Mouse (Mus musculus) neural tube, embryonic 11.5 days (tissue): ENCODE measurements around the gene Parm1. TPM values are rescaled to one million over a fixed set of nuclear protein-coding genes. Genes with fewer than 3 reads are reported as not detected.

ENCODE experiments used
- ATAC-seq: fragments of 200-750 bp; cut with Nextera tagmentation; 2 replicates; pipeline ENCODE4 v1.8.0; 2017; ENCODE audit warnings: moderate number of reproducible peaks, mild to moderate bottlenecking, moderate TSS enrichment, moderate library complexity; ENCODE audit not compliant: insufficient read depth, low FRiP score, low TSS enrichment
- DNase-seq: peaks from one replicate; pipeline ENCODE4 v3.0.0-alpha.2; 2015; ENCODE audit warnings: low spot score
- H3K27ac ChIP-seq: fragments of 300-500 bp; sonication (generic); 2 replicates; pipeline ENCODE4 v1.5.1; 2014; ENCODE audit warnings: low read depth, mild to moderate bottlenecking, low read length
- H3K27me3 ChIP-seq: fragments of 300-500 bp; sonication (generic); 2 replicates; pipeline ENCODE4 v1.6.1; 2014; ENCODE audit warnings: mild to moderate bottlenecking, low read length, mixed read lengths; ENCODE audit not compliant: control insufficient read depth, insufficient read depth
- H3K36me3 ChIP-seq: fragments of 300-500 bp; sonication (generic); 2 replicates; pipeline ENCODE4 v1.6.1; 2014; ENCODE audit warnings: mild to moderate bottlenecking, low read length, moderate library complexity, mixed read lengths; ENCODE audit not compliant: control insufficient read depth, insufficient read depth
- H3K4me1 ChIP-seq: fragments of 300-500 bp; sonication (generic); 2 replicates; pipeline ENCODE4 v1.6.1; 2014; ENCODE audit warnings: low read length, mixed read lengths; ENCODE audit not compliant: control insufficient read depth, insufficient read depth
- H3K4me2 ChIP-seq: fragments of 300-500 bp; sonication (generic); 2 replicates; pipeline ENCODE4 v1.6.1; 2014; ENCODE audit warnings: low read depth, mild to moderate bottlenecking, moderate library complexity
- H3K4me3 ChIP-seq: fragments of 300-500 bp; sonication (generic); 2 replicates; pipeline ENCODE4 v1.5.1; 2014; ENCODE audit warnings: low read depth, low read length
- H3K9ac ChIP-seq: fragments of 300-500 bp; sonication (generic); 2 replicates; pipeline ENCODE4 v1.6.1; 2014; ENCODE audit warnings: mild to moderate bottlenecking, low read length
- H3K9me3 ChIP-seq: fragments of 300-500 bp; sonication (generic); 2 replicates; pipeline ENCODE4 v1.6.1; 2016; ENCODE audit warnings: low read length; ENCODE audit not compliant: control insufficient read depth
- WGBS: fragments of 180-500 bp; shearing (Covaris S2); extraction: QIAGEN DNeasy Blood & Tissue Kit; methylation state at CpG from one replicate; pipeline ENCODE4 v1.1.7; 2014; 5-methylcytosine and 5-hydroxymethylcytosine counted together
- polyA plus RNA-seq: library from polyadenylated mRNA; unstranded; fragments of >200 nt; fragmentation: Nextera tagmentation; extraction: Ambion mirVana; gene quantifications from 2 replicates; pipeline ENCODE4 v1.2.1, GENCODE M21; 2014

Gene Parm1
- polyA plus RNA-seq = 17.6 and 18.5 TPM in 2 replicates

DNA sequence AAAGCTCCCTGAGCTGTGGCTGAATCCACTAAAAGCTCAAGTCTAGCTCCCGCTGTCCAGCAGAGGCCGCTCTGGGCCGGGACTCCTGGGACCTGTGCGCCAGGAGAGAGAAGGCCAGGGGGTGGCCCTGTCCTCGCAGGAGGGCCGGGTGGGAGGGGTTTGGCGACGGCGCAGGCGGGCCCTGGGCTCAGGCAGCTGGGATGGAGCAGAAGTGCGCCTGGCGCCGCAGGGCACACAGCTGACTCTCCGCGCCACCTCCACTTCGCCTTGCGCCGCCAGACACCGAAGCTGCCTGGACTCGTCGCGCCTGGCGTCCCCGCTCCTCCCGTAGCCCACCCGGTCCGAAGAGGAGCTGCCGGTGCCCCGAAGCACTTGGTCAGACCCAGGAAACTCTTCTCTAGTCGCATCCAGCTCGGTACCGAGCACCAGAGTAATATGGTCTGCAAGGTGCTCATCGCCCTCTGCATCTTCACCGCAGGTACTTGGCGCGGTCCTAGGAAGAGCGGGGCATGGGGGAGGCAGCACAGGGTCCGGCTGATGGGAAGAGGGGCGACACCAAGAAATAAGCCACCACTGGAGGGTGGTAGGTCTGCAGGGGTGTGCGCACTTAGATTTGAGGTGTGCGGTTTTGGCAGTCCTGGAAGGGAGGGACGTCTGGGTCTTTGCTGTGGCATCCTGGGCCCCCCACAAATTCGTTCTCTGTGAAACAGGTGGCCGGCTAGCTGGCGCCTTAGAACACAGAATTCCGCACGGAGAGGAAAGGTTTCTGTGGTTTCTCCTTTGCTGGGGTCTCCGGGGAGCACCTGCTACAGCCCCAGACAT is at the start of gene Parm1:
TSS of gene Parm1 (plus strand) at position 136 of the 822 bp plus-strand sequence.
- DNase-seq = peak; percentile 90
- Histone ChIP-seq H3K9ac (peak within 1 kb of the TSS; percentile 31), H3K36me3 (no peaks in the 10 kb centered on the region), H3K27ac (no peak within 1 kb of the TSS), H3K27me3 (peaks cover 13% of the 10 kb centered on the region), H3K4me2 (peak within 1 kb of the TSS; percentile 81), H3K4me3 (peak within 1 kb of the TSS; percentile 46), H3K9me3 (no peaks in the 10 kb centered on the region), H3K4me1 (peaks cover 12% of the 10 kb centered on the region; the same call in 1 of the 2 replicates)
- under 1% methylated on average over 48 of the region's 48 CpGs for WGBS
- peak; percentile 98 for ATAC-seq

DNA sequence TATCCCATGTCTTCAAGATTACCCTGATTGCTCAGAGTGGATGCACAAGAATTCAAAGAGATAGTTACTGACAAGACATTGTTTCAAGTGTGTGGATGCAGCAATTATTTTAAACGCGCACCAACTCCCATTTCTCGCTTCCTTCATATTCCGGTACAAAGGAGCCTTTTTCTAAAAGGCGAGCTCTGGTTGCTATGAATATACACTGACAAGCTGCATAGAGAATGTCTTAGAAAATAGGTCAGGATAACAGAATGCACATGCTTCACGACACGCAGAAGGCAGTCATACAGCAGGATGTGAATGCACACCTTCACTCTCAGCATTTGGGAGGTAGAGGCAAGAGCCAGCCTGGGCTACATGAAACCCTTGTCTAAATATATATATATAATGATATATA is 42.2 kb upstream of the Parm1 start:
- H3K4me2 ChIP-seq = no peak overlapping the region
- no peaks in the 10 kb centered on the region for H3K9me3 ChIP-seq
- H3K4me3 ChIP-seq = no peak overlapping the region
- H3K9ac ChIP-seq = no peak overlapping the region
- H3K27ac ChIP-seq = no peak overlapping the region
- H3K27me3 ChIP-seq = no peaks in the 10 kb centered on the region
- 96% methylated on average over 7 of the region's 7 CpGs for WGBS
- no peaks in the 10 kb centered on the region for H3K36me3 ChIP-seq
- ATAC-seq (no peak), DNase-seq (no peak)
- no peaks in the 10 kb centered on the region for H3K4me1 ChIP-seq

DNA sequence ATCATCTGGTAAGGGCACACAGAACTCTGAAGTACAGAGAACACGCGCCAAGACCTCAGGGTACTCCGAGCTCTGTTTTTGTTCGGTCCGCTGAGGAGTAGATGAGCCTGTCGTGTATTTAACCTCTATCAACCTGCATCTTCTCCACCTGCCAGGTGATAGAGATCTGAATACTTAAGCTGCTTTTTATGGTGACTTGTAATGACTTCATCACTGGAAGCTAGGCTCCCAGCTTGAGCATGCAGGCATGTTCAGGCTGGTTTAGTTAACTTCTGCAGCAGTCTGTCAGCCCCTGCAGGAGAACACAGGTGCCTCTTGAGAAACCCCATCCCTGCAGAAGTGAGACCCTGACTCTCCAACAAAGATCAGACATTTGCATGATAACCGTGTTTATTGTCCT is 40.6 kb upstream of the Parm1 start:
- Histone ChIP-seq H3K9me3 (no peaks in the 10 kb centered on the region), H3K9ac (no peak overlapping the region), H3K4me3 (no peak overlapping the region), H3K4me1 (no peaks in the 10 kb centered on the region), H3K27ac (no peak overlapping the region), H3K27me3 (no peaks in the 10 kb centered on the region), H3K36me3 (no peaks in the 10 kb centered on the region), H3K4me2 (no peak overlapping the region)
- DNase-seq (no peak), ATAC-seq (no peak)
- WGBS = 86% methylated on average over 7 of the region's 7 CpGs

DNA sequence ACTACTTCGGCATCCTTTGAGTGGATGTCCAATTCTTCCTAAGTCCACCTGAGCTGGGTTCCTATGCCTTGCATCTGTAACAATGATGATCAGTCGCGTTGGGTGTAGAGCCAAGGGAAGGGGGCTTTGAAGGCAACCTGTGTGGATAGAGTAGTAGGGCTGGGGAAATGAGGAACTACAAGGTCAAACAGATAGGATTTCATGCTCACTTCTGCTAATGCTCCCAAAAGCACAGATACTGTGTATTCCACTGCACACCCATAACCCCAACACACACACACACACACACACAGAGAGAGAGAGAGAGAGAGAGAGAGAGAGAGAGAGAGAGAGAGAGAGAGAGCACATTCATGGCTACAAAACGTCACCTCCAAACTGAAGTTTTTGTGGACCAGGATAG is 38.7 kb upstream of the Parm1 start:
- Histone ChIP-seq H3K4me2 (no peak overlapping the region), H3K9me3 (no peaks in the 10 kb centered on the region), H3K36me3 (no peaks in the 10 kb centered on the region), H3K4me3 (no peak overlapping the region), H3K4me1 (no peaks in the 10 kb centered on the region), H3K27ac (no peak overlapping the region), H3K27me3 (no peaks in the 10 kb centered on the region), H3K9ac (no peak overlapping the region)
- ATAC-seq (no peak), DNase-seq (no peak)
- WGBS = 86% methylated on average over 4 of the region's 4 CpGs

DNA sequence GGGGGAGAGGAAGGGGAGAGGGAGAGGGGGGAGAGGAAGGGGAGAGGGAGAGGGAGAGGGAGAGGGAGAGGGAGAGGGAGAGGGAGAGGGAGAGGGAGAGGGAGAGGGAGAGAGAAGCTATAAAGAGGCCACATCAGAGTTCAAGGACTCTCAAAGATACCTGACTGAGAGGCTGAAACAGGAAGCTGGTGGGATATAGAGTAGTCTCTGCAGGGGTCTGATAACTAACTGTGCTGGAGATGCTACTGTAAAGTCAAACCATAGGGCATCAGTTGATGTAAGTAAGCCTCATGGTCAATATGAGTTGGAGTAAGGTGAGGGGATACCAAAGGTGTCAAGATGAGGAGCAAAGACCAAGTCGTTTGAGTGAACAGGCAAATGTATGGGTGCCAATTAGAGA is 37.3 kb upstream of the Parm1 start:
- Histone ChIP-seq H3K27ac (no peak overlapping the region), H3K4me3 (no peak overlapping the region), H3K27me3 (no peaks in the 10 kb centered on the region), H3K9ac (no peak overlapping the region), H3K4me2 (no peak overlapping the region), H3K4me1 (no peaks in the 10 kb centered on the region), H3K36me3 (no peaks in the 10 kb centered on the region), H3K9me3 (no peaks in the 10 kb centered on the region)
- no peak for DNase-seq
- 83% methylated on average over 1 of the region's 1 CpGs for WGBS
- no peak for ATAC-seq

DNA sequence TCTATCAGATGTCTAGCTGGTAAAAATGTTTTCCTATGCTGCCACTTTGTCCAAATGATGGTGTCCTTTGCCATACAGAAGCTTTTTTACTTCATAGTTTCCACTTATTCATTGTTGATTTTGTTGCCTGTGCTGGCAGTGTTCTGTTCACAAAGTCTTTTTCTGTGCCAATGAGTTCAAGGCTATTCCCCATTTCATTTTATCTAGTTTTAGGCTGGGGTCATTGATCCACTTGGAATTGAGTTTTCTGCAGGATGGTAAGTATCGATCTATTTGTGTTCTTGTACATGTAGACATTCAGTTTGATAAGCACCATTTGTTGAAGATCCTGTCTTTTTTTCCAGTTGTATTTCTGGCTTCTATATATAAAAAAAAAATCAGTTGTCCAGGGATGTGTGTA is 33.1 kb upstream of the Parm1 start:
- ATAC-seq (no peak), DNase-seq (no peak)
- no peak overlapping the region for H3K9ac ChIP-seq
- no peaks in the 10 kb centered on the region for H3K9me3 ChIP-seq
- H3K4me1 ChIP-seq = no peaks in the 10 kb centered on the region
- H3K4me3 ChIP-seq = no peak overlapping the region
- H3K36me3 ChIP-seq = no peaks in the 10 kb centered on the region
- WGBS = 93% methylated on average over 1 of the region's 1 CpGs
- H3K27me3 ChIP-seq = no peaks in the 10 kb centered on the region
- H3K27ac ChIP-seq = no peak overlapping the region
- H3K4me2 ChIP-seq = no peak overlapping the region

DNA sequence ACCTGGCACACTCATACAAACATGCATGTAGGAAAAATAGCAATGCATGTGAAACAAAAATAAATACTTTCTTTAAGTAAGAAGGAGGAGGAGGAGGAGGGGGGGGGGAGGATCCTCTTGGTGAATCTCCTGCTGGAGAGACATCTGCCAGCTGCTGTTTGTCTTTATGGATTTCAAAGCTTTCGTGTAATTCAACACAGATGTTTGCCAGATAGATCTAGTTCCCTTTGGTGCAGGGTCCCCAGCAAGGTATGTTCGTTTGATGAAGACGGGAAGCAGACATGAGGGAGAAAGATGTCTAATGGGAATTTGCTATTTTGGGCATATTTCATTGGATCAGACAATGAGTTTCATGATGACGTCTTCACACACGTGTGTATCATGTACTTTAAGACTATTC is 23.0 kb upstream of the Parm1 start:
- no peaks in the 10 kb centered on the region for H3K36me3 ChIP-seq
- H3K9me3 ChIP-seq = no peaks in the 10 kb centered on the region
- H3K9ac ChIP-seq = no peak overlapping the region
- no peak overlapping the region for H3K27ac ChIP-seq
- H3K4me3 ChIP-seq = no peak overlapping the region
- DNase-seq = peak; percentile 13
- H3K4me2 ChIP-seq = no peak overlapping the region
- WGBS = 56% methylated on average over 5 of the region's 5 CpGs
- ATAC-seq = no peak
- no peaks in the 10 kb centered on the region for H3K27me3 ChIP-seq
- H3K4me1 ChIP-seq = no peaks in the 10 kb centered on the region

DNA sequence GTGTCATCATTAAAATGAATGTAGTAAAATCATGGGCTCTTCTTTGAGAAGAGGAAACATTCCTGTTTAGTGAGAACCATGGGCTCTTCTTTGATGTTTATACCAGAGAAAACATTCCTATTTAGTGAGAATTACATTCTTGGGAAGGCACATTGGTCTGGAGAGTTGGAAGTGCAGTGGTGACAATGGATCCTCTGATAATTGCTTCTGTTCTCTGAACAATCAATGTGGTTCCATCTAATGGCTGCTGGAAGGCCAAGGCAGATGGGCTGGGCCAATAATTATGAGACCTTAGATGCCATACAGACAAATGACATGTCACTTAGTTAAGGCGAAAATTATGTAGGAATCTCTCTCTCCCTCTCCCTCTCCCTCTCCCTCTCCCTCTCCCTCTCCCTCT is 16.1 kb upstream of the Parm1 start:
- Histone ChIP-seq H3K27me3 (no peaks in the 10 kb centered on the region), H3K9ac (no peak overlapping the region), H3K4me2 (no peak overlapping the region), H3K9me3 (no peaks in the 10 kb centered on the region), H3K4me1 (no peaks in the 10 kb centered on the region), H3K36me3 (no peaks in the 10 kb centered on the region), H3K4me3 (no peak overlapping the region), H3K27ac (no peak overlapping the region)
- no peak for ATAC-seq
- DNase-seq = no peak
- WGBS = 69% methylated on average over 1 of the region's 1 CpGs

DNA sequence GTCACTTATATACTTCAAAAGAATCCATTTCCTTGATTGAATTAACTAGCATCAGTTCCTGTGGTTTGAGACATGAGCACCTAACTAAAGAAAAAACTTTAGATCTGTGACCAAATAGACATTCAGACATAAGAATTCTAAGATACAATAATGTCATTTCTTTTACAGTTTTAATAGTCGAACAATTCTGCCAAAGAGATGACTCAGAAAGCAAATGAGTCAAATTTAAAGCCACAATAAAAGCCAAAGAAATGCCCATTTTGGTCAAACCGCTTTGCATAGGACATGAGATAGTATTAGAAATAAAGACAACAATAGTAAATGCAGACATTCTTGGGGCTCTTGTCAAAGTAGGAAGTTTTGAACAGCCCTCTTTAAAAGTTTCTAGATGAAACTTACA is 15.0 kb upstream of the Parm1 start:
- Histone ChIP-seq H3K4me2 (no peak overlapping the region), H3K4me1 (no peaks in the 10 kb centered on the region), H3K27me3 (no peaks in the 10 kb centered on the region), H3K27ac (no peak overlapping the region), H3K4me3 (no peak overlapping the region), H3K36me3 (no peaks in the 10 kb centered on the region), H3K9ac (no peak overlapping the region), H3K9me3 (no peaks in the 10 kb centered on the region)
- 92% methylated on average over 2 of the region's 2 CpGs for WGBS
- no peak for ATAC-seq
- DNase-seq = no peak
